Mouse (Mus musculus) T-cell, adult 2 months (primary cell): ENCODE data around the gene Upk2.

ENCODE experiments used
- DNase-seq: peaks from one replicate; pipeline ENCODE4 v3.0.0; 2022; ENCODE audit warnings: low spot score

The Upk2 gene

DNA sequence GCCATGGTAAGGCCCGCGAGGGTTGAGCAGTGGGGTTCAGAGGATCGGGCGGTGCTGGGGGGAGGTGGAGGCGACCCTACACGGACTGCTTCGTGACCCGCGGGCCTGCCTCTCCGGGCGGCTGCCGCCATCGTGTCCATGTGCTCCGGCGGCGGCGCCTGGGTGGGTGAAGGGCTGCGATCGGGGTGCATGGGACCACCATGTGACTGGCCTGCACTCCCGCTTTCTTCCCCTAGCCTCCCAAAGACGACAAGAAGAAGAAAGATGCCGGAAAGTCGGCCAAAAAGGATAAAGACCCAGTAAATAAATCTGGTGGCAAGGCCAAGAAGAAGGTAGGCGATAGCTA is 47.1 kb downstream of the Upk2 start:
- no peak for DNase-seq

DNA sequence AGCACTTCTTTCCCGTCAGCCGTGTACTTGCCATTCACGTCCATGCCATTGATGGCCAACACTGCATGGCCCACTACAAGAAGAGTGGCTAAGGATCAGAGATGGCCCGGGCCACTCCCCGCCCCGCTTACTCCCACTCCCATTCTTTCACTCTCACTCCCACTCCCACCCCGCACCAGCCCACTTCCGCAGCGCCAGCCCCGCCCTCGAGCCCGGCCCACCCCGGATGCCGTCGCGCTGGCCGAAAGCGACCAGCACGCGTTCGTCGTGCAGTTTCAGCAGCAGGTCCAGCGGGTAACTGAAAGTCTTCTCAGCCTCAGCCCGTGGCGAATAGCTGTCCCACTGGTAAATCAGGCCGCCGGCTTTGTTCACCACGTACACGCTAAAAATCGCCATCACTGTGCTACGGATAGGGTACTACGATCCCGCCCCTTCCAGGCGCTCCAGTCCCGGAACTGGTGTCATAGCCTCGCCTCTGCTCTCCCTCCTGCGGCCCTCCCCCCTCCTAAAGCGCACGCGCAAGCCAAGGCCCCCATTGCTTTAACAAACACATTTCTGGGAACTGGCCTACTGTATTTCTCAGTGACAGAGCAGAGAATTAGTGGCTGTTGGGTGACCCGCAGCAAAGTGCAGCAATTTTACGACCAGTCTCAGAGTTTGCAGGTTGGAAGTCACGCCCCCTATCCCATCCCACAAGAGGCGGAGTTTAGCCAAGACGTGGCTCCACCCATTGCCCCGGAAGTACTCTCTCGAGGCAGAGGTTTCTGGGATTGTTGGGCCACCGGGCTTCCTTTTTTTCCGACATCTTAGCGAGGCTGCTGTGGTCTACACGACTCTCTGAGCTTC is 47.6 kb downstream of the Upk2 start, which contains the start of the genes Rps25 and Trappc4:
Gene Rps25 (plus strand): TSS at position 234 of the 846 bp plus-strand sequence.
Gene Trappc4 (minus strand): TSS at position 695 of the 846 bp plus-strand sequence.
- DNase-seq, result peak; percentile 91

DNA sequence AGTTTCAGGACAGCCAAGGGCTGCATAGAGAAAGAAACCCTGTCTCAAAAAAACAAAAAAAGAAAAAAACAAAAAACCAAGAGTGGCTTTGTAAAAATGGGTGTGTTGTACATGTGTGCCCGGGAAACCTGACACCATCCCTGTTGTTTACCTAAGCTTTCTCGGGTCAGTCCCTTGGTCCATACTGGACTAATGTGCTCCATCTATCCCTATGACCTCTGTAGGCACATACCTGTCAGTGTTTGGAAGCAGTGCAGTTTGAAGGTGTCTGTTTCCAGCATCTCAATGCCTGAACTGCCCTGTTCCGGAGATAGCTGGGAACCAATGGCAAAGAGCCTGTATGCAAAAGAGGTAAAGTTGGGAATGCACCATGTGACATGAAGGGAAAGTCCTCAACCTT is 49.8 kb downstream of the Upk2 start:
- no peak for DNase-seq
